Mouse (Mus musculus) 3134 (cell line): Measurements from ENCODE around the gene Lcn11.

ENCODE experiments used
- DNase-seq: peaks from one replicate; pipeline ENCODE4 v3.0.0-alpha.2; 2011; ENCODE audit warnings: low spot score; ENCODE audit not compliant: insufficient read length; ENCODE audit errors: extremely low read depth

The Lcn11 gene

GRCm38 (mm10) chr2:25822806-25823205 lies 46.0 kb downstream of the Lcn11 start, which contains the start of gene Lcn9:
Lcn9 (plus strand) TSS chr2:25823153.
- peak; percentile 35 for DNase-seq

GRCm38 (mm10) chr2:25824751-25825150 lies 47.9 kb downstream of the Lcn11 start:
- DNase-seq = no peak

GRCm38 (mm10) chr2:25828344-25828947 lies 51.6 kb downstream of the Lcn11 start:
- no peak for DNase-seq
